Mouse (Mus musculus): ENCODE measurements around the gene H2-T22.
"Not testable (repeated sequence)": the region's sequence is repeated elsewhere in the genome, so short reads cannot be mapped to it uniquely, and the experiment has no call there.

H2-T22 gene

DNA sequence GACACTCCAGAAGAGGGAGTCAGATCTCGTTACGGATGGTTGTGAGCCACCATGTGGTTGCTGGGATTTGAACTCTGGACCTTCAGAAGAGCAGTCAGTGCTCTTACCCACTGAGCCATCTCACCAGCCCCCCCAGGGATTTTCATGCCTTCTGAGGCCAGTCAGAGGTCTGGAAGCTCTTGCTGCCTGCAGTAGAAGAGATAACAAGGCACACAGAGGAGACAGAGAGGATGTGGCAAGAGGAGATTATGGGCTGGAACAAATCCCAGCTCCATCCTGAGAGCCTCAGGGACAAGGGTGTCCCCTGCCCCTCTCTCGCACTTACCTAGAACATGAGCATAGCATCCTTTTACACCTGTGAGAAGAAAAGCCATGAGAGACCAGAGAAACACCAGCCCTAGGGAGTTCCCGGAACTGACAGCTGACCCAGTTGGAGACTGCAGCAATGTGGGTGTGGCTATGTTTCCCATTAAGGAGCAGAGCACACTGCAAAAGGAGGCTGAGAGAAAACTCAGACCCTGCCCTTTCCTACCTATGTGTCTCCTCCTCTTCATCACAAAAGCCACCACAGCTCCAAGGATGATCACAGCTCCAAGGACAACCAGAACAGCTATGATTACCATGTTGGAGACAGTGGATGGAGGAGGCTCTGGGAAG lies 12.4 kb downstream of the H2-T22 start:
- not testable (repeated sequence) for DNase-seq (ENCODE audit: low read depth in 1 of 2, low spot score in 2 of 2)

DNA sequence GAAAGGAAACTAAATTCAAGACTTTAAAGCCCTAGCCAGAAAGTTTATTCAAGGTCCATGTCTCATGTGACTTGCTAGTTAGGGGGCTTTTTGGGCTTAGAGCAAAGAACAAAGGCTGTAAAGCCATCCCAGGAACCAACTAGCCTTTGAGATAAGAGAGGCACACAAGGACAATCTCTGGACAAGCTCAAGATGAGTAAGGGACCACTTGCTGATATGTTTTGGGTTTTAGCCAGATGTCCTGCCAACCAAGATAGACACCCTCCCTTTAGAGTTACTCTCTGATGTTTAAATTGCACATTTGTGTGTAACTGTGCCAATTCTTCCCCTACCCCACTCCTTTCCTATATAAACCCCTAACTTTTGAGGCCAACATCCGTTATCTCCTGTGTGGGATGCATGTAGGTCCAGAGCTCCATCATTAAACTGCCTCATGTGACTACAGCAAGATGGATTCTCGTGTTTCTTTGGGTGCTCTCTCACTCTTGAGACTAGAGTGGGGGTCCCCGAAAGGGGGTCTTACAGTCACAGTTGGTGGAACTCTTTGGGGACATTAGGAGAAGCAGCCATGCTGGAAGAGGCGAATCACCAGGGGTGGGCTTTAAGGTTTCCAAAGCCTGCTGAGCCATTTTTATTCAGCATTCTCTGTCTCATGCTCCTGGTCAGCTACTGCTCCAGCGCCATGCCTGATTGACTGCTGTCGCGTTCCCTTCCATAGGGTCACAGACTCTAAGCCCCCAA lies 13.5 kb downstream of the H2-T22 start:
- DNase-seq (ENCODE audit: low read depth in 1 of 2, low spot score in 2 of 2) = no peak

DNA sequence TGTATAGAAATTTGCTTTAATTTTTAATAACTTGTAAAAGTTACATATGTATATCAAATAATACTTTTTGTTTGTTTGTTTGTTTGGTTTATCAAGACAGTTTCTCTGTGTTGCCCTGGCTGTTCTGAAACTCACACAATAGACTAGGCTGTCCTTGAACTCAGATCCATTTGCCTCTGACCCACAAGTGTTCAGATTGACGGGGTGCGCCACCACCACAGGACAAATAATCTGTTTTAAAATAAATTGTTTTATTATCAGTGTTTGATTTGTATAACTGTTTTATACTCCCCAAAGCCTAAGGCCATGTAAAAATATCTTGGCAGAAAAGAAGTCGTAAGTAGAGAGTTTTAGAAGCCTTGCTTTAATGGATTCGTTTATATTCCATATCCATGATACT lies 14.9 kb downstream of the H2-T22 start:
- DNase-seq (ENCODE audit: low read depth in 1 of 2, low spot score in 2 of 2) = no peak

DNA sequence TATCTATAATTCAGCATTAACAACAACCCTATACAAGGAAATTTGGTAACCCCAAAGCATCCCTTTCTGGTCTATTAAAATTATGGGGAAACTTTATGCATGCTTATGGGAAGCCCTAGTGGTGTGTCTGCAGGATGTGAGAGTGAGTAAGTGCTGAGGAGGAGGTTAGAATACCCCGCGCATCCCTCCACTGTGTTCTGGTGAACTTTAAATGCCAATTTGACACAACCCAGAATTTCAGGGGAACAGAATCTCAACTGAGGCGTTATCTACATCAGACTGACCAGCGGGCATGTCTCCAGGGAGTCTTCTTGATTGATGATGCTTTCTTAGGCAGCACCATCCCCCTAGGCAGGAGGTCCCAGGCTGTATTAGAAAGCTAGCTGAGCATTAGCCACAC lies 16.6 kb downstream of the H2-T22 start:
- DNase-seq (ENCODE audit: low read depth in 1 of 2, low spot score in 2 of 2) = no peak

DNA sequence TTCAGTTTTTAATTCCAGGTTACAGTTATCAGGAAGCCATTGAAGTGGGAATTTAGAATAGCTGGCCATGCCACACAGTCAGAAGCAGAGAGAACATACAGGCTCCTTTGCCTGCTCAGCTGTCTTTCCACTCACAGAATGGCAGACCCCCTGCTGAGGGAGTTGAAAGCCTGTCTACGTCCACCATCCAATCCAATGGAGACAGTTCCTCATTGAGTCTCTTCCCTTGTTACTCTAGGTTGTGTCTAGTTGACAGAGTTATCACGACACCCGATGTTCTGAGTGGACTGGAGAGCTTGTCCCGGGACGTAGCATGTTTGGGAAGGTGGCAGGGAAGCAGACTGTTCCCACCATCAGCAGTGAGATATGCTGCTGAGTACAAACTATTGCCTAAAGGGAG lies 17.4 kb downstream of the H2-T22 start:
- DNase-seq (ENCODE audit: low read depth in 1 of 2, low spot score in 2 of 2) = no peak

DNA sequence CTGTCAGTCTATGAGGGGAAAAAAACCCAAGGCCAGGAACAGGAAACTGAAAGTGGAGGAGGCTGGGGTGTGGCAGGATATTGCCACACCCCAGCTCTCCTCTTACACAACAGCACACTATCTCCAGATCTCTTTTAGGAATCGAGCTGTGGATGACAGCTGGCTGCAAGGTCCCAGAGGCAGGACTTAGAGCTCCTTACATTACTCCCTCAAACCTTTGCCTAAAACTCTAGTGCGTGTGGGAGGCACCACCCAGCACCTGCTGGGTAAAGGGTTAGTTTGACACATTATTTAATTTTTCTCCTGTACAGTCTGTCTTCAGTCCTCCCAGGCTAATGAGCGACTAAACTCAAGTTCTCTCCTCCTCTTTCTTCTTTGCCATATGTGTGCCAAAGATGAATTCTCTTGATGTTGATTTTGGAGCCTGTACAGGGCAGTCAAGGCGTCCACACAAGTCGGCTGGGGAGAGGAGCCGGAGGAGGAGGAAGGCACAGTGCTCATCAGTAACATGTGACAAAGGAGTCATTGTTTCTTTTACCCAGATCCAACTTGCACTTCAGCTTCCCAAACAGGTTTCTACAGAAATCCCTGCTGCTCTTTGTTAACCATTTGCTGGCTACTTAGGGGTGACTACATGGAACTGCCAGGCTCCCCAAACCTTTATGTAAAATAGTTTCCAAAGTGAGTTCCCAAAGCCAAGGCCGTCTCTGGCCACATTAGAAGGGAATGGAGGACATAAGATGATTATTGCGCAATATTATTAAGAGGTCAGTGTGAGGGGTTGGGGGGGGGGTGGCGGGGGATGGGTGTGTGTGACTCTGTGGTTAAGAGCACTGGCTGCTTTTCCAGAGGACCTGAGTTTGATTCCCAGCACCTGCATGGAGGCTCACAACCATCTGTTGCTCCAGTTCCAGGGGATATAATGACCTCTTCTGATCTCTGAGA lies 18.6 kb downstream of the H2-T22 start:
- peak in 1 of 2 experiments; percentile 10 for DNase-seq (ENCODE audit: low read depth in 1 of 2, low spot score in 2 of 2)

DNA sequence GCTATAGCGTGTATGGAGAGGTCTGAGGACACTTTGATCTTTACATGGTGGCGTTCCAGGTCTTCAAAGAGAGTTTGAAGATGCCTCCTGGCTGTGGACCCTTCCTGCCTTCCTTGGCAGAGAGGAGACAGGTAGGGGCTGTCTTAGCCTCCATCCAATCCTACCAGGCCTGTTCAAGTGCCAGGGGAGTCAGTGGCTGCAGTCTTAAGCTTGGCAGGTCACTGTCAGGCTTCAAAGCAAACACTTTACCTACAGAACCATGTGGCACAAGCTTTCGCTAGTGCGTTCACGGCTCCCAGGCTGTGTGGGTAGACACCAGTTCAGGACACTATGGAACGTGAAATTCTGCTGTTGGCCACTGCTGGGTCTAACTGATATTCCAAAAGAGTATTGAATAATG lies 19.6 kb downstream of the H2-T22 start:
- no peak for DNase-seq (ENCODE audit: low read depth in 1 of 2, low spot score in 2 of 2)

DNA sequence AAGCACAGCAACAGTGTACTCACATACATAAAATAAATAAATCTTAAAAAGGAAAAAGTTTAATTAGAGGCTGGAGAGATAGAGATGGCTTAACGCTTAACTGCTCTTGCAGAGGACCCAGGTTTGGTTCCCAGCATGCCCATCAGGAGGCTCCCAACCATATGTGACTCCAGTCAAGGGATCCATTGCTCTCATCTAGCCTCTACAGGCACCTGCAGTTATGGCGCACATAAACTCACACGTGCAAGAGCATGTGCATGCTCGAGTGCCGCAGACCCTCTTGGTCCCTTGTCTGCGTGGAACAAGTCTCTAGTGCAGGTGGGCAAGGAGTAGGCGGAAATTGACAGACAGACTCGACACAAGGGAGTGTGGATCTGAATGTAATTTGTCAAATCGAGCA lies 20.4 kb downstream of the H2-T22 start:
- no peak for DNase-seq (ENCODE audit: low read depth in 1 of 2, low spot score in 2 of 2)

DNA sequence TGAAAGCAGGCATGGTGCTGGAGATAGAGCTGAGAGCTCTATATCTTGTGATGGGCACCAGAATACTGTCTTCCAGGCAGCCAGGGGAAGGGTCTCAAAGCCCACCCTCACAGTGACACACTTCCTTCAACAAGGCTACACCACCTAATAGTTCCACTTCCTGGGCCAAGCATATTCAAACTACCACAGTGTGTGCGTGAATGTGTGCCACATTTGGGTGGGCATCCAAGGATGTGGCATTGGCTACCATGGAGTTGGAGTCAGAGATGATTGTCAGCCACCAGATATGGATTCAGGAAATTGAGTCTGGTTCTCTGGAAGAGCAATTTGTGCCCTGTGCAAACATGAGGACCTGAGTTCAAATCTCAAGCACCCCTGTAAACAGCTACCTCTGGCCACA lies 21.2 kb downstream of the H2-T22 start:
- DNase-seq (ENCODE audit: low read depth in 1 of 2, low spot score in 2 of 2) = no peak

DNA sequence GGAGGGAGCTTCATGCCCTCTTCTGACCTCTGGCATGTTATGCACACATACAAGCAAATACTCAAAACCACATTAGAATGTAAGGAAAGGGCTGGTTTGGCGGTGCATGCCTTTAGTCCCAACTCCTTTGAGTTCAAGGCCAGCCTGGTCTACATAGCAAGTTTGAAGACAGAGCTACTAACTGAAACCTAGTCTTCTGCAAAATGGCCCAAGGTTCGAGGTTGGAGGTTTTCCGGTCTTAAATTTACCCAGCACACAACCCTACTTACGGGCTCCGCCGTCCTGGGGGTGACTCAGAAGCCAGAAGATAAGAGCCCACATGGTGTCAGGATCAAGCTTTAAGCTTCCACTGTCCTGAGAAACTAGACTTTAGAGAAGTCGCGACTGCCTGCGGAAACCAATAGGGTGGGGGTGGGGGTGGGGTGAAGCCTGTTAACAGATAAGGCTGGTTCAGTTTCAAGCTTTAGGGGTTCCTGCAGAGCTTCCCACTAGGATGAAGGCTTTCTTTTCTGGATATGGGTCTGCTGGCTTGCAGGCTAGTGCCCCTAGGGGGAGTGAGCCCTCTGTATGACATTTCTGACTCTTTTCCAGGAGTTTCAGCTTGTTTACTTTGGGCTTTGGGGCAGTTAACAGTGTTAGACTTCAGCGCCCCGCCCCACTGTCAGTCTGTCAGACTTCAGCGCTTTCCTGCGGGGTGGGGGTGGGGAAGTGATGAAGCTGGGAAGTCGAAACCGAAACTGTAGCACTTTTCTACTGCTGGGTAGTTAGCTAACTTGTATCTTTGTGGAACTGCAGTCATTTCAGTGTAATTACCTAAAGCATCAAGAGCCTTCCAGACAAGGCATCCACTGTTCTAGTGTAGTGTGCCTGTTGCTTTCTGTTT lies 22.1 kb downstream of the H2-T22 start, which contains the start of gene H2-T24:
H2-T24 (minus strand) TSS at position 370 of the 883 bp plus-strand sequence.
- peak; percentile 54 to 73 for DNase-seq (ENCODE audit: low read depth in 1 of 2, low spot score in 2 of 2)

DNA sequence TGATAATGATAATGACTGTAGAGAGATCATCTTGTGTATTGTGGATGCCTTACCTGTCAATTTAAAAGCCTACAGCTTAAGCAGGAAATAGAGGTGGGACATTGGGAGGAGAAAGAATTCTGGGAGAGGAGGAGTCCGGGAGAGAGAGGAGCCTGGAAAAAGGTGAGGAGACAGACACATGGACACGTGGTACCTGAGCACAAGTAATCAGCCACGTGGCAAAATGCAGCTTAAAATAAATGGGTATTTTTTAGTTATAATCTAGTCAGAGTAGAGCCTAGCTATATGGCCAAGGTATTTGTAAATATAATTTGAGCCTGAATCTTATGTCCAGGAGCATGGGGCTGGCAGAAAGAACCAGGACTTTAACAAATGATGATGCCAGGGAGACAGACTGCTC lies 23.0 kb downstream of the H2-T22 start:
- DNase-seq (ENCODE audit: low read depth in 1 of 2, low spot score in 2 of 2) = no peak

DNA sequence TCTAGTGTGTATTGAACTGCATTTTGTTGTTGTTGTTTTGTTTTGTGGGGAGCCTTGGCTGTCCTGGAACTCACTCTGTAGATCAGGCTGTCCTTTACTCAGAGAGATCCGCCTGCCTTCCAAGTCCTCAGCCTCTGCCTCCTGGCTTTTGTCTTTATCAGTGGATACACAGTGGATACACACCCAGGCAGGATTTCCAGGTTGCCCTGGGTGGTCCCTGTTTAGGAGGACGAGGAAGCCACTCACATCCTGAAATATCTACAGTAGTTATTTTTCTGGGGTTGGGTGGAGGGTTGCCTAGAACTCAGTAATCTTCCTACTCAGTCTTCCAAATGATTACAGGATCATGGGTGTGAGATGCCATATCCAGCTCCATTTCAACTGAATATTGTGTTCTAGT lies 23.6 kb downstream of the H2-T22 start:
- no peak for DNase-seq (ENCODE audit: low read depth in 1 of 2, low spot score in 2 of 2)

DNA sequence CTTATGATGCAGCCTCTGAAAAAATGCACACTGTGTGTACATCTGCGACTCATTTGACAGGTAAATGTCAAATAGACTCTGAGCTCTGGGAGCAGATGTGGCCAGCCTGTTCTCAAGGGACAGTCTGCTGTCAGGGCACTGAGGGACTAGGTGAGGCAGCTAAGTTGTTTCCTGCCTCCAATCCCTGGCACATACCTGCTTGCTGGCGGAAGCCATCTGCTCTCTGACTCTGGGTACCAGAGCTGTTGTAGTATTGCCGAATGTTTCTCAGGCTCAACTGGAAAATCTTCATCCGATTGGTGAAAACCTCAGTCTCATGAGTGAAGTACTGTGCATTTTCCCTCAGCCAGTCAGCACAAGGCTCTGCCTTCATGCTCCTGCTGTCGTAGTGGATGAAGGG lies 25.5 kb downstream of the H2-T22 start:
- no peak for DNase-seq (ENCODE audit: low read depth in 1 of 2, low spot score in 2 of 2)

DNA sequence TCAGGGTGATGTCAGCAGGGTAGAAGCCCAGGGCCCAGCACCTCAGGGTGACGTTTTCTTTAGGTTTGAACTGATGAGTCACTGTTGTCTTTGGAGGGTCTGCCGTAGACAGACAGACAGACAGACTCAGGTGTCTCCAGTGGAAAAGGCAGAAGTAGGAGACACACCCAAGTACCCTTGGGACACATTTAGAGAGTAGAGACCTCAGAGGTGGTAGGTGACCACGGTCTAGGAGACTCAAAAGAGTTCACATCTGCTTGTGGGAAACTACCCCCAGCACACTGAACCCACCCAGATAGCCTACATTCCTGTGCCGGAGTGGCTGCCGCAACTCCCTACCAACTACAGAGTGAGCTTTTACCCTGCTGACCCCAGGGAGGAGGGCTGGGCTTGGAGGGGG lies 27.6 kb downstream of the H2-T22 start:
- DNase-seq (ENCODE audit: low read depth in 1 of 2, low spot score in 2 of 2) = no peak

DNA sequence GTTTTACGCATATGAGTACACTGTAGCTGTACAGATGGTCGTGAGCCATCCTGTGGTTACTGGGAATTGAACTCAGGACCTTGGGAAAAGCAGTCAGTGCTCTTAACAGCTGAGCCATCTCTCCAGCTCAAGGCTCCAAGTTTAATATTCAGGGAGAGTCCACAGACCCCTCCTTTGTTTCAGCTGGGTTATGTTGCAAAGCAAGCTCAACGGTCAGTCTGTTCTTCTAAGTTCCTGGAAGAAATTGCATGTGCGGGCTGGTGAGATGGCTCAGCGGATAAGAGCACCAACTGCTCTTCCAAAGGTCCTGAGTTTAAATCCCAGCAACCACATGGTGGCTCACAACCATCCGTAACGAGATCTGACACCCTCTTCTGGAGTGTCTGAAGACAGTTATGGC lies 38.1 kb downstream of the H2-T22 start:
- not testable (repeated sequence) for DNase-seq (ENCODE audit: low read depth in 1 of 2, low spot score in 2 of 2)

DNA sequence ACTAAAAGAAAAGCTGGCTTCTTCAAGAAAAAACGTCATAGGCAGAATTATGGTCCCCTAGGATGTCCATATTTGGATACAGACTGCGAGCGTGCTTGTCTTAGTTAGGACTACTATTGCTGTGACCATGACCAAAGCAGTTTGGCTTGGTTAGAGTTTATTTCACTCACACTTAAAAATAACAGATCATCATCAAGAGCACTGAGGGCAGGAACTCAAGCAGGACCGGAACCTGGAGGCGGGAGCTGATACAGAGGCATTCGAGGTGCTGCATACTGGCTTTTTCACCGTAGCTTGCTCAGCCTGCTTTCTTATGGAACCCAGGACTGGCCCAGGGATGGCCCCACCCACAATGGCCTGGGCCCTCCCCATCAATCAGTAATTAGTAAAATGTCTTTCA lies 39.2 kb downstream of the H2-T22 start:
- no peak for DNase-seq (ENCODE audit: low read depth in 1 of 2, low spot score in 2 of 2)

DNA sequence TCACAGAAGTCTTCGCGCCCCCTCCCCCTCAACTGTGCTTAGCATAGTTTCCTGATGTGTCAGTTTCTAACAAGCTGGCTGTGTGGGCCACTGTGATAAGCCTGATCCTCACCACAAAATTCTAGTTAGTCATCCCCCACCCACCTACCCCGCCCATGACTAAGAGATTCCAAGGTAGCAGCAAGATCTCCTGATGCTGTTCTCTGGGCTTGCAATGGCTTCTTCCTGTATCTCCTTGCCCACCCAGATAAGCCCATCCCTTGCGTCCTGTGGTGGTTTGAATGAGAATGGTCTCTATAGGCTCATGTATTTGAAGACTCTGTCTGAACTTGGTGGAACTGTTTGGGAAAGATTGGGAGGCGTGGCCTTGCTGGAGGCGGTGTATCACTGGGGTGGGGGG lies 40.6 kb downstream of the H2-T22 start:
- DNase-seq (ENCODE audit: low read depth in 1 of 2, low spot score in 2 of 2) = no peak

DNA sequence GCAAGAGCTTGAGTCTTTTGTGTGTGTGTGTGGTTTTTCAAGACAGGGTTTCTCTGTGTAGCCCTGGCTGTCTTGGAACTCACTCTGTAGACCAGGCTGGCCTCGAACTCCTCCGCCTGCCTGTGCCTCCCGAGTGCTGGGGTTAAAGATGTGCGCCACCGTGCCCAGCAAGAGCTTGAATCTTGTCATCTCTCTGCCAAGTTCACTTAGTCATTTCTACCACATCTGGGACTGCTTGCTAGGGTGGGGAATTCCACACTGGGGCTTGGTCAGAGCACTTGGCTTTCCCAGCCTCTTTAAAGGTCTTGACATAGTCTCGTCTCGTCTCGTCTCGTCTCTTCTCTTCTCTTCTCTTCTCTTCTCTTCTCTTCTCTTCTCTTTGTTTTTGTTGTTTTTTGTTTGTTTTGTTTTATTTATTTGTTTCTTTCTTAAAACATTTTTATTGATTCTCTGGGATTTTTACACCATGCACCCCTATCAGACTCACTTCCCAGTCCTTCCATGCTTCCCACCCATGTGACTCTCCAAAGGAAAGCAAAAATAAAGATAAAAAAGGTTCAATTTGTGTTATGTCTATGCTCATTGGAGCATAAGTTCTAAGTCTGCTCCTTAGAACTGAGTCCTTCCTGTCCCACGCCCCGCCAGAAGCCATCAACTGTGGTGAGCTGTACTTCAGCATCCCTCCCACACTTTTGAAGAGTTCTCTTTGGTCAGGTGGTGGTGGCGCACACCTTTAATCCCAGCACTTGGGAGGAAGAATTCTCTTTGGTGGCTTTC lies 41.2 kb downstream of the H2-T22 start:
- DNase-seq (ENCODE audit: low read depth in 1 of 2, low spot score in 2 of 2) = no peak

DNA sequence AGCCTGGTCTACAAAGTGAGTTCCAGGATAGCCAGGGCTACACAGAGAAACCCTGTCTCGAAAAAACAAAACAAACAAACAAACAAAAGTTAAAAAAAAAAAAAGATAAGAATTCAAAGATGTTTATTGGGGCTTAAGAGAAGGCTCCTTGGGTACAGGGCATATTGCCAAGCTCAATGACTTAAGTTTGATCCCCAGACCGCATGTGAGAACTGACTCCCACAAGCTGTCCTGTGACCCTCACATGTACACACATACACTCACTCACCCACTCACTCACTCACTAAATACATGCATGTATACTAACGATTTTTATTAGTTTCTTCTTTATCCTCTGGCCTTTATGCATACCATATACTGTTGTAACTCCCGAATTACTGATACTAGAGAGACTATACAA lies 42.2 kb downstream of the H2-T22 start:
- DNase-seq (ENCODE audit: low read depth in 1 of 2, low spot score in 2 of 2) = no peak

DNA sequence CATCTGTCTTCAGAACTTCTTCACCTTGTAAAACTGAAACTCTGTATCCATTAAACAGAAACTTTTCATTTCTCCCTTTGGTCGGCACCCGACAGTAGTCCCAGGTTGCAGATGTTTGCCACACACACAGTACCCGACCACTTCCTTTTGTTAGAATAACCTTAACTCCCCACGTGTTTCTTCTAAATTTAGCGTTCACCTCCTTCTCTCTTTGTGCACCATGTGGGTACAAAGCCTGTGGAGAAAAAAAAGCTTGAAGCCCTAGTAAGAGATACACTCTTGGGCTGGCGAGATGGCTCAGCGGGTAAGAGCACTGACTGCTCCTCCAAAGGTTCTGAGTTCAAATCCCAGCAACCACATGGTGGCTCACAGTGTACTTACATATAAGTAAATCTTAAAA lies 43.2 kb downstream of the H2-T22 start:
- DNase-seq (ENCODE audit: low read depth in 1 of 2, low spot score in 2 of 2) = no peak

Measured in monocyte, adult 2 months (primary cell).